Mouse (Mus musculus) cortical plate, adult 2 months (tissue): Measurements from ENCODE around the gene As3mt. TPM values are rescaled to one million over a fixed set of nuclear protein-coding genes. Genes with fewer than 3 reads are reported as not detected.

Experiments used
- H3K27ac ChIP-seq: fragments of 200-500 bp; 2 replicates; pipeline ENCODE4 v1.5.1; 2012; ENCODE audit warnings: low read length, control low read depth, inconsistent platforms; ENCODE audit not compliant: insufficient read depth
- H3K4me1 ChIP-seq: fragments of 200-500 bp; 2 replicates; pipeline ENCODE4 v1.6.1; 2011; ENCODE audit warnings: low read length; ENCODE audit not compliant: control insufficient read depth, insufficient read depth
- H3K4me3 ChIP-seq: fragments of 200-500 bp; 2 replicates; pipeline ENCODE4 v1.5.1; 2011; ENCODE audit warnings: mild to moderate bottlenecking, low read length, control low read depth; ENCODE audit not compliant: insufficient read depth
- CTCF ChIP-seq: fragments of 200-500 bp; IDR thresholded peaks from 2 replicates; pipeline ENCODE4 v1.5.1; 2011; ENCODE audit warnings: mild to moderate bottlenecking, control low read depth, low read length; ENCODE audit not compliant: insufficient read depth; ENCODE audit errors: extremely low read depth
- POLR2A ChIP-seq: fragments of 200-500 bp; IDR thresholded peaks from 2 replicates; pipeline ENCODE4 v1.6.1; 2011; ENCODE audit warnings: mild to moderate bottlenecking, low read length, control low read depth; ENCODE audit not compliant: insufficient read depth; ENCODE audit errors: extremely low read depth
- polyA plus RNA-seq: library from polyadenylated mRNA; depleted of rRNA; stranded (reverse); fragments of >200 nt; gene quantifications from 2 replicates; pipeline ENCODE4 v1.2.3, GENCODE M21; 2012

Gene As3mt
- polyA plus RNA-seq, 1 experiment, result 15.5 TPM

DNA sequence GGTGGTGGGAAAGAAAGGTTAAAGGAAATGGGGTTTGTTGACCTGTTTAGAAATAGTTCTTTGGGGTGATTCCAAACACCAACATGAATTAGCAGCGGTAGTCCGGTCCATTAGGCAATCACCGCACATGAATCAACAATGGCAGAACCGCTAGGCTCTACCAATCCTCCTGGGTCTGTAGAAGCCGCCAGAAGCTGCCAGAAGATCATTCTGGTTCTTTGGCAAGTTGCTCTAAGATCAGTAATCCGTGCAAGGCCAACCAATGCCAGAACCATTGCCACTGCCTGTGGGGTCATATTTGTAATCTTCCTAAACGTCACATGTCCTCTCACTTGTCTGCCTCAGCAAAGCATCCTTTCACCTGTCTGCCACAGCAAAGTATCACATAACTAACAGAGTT, 10.3 kb upstream of the As3mt start:
- Histone ChIP-seq H3K4me3 (no peak overlapping the region), H3K27ac (no peak overlapping the region), H3K4me1 (no peaks in the 10 kb centered on the region)
- TF ChIP-seq CTCF (no peak), POLR2A (no peak)

DNA sequence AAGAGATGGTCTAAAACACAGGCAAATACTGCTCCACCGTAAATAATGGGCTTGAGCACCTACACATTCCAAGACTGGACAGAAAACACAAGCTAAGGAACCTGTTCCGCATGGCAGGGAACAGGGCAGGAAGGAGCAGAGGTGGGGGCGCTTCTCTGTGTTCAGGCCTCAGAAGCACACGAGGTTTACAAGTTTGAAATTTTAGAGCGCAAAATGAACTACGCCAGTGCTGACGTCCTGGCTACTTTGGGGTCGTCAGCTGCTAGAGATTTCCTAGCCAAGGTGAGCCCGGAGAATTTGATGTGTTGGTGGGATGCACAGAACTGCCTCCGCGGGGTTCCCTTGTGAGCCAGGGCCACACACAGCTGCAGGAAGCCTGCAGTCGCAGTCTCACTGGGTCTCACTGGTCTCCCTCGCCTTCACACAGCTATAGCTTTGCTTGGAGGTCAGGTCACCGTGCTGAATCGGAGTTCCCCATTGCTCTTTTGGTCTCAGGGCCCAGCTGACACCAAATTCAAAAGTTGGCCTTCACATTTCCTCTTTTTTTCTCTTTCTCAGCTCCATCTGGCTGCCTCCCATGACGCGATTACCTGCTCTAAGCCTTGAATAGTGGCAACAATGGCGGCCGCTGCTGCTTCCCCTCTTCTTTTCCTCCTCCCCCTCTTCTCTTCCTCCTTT, 9.3 kb upstream of the As3mt start:
- H3K4me3 ChIP-seq, result no peak overlapping the region
- TF ChIP-seq POLR2A (no peak), CTCF (no peak)

DNA sequence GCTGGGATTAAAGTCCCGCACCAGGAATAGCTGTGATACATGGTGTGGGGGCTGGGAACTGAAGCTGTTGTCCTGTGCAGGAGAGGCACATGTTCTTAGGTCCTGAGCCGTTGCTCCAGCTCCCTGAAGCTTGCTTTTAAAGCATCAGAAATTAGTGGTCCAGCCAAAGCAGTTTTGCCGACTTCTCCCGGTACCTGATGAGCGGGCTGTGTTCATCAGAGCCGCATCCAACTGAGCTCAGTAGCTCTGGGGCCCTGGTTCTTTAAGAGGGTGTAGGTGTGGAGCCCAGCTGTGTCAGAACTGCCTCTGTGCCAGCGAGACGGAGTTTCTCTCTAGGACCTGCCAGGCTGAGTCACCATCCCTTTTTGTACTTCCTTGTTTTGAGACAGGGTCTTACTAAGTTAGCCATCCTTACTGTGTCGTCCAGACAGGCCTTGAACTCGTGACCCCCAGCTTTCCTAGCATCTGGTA, 8.2 kb upstream of the As3mt start:
- Histone ChIP-seq H3K27ac (no peak overlapping the region), H3K4me1 (no peaks in the 10 kb centered on the region), H3K4me3 (no peak overlapping the region)
- TF ChIP-seq POLR2A (no peak), CTCF (no peak)

More for the DNA sequence above, 9.3 kb upstream of the As3mt start:
- Histone ChIP-seq H3K27ac (no peak overlapping the region), H3K4me1 (no peaks in the 10 kb centered on the region)

DNA sequence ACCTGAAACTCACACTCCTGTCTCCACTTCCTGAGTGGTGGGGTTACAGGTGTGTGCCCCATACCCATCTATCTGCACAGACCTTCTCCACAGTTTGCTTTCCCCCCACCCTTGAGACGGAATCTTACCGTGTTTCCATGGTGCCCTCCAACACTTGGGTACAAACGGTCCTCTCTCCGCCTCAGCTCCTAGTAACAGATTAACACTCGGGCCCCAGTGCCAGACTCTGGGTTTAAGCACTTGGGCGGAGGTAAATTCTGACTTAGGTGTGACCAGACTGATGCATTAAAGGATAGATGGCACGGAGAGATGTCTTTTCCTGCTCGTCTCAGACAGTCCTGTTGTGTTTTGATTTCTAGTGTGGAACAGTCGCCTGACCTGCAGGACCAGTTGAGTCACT, 6.1 kb upstream of the As3mt start:
- TF ChIP-seq POLR2A, result no peak
- TF ChIP-seq CTCF, result no peak
- Histone ChIP-seq H3K4me3 (no peak overlapping the region), H3K4me1 (no peaks in the 10 kb centered on the region), H3K27ac (no peak overlapping the region)

DNA sequence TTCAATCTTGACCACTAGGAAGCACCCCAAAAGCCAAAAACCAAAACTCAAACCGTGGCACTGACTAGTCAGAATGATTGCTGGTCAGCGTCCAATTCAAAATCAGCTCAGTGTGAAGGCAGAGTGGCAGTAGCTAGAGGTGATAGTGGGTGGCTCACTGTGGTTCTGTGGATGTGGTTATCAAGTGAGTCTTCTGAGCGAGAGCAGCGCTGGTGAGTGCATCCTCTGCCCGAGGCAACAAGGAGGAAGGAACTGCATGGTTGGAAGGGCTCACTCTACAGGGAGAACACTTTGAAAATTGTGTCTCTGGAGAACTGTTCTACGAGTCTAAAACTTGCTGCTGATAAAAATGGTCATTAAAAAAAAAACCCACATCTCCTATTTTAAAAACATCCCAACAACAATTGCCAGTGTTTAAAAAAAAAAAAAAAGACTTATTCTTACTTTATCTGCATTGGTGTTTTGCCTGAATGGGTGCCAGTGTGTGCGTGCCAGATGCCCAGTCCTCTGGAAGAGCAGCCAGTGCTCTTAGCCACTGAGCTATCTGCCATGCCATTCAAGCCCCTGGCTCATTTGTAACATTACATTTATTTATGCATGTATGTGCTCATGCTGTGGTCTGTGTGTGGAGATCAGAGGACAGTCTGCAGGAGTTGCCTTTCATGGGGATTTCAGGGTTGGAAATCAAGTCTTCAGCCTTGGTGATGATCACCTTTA, 1.3 kb upstream of the As3mt start:
- Histone ChIP-seq H3K27ac (no peak overlapping the region), H3K4me3 (no peak overlapping the region), H3K4me1 (no peaks in the 10 kb centered on the region)
- TF ChIP-seq CTCF (no peak), POLR2A (no peak)

DNA sequence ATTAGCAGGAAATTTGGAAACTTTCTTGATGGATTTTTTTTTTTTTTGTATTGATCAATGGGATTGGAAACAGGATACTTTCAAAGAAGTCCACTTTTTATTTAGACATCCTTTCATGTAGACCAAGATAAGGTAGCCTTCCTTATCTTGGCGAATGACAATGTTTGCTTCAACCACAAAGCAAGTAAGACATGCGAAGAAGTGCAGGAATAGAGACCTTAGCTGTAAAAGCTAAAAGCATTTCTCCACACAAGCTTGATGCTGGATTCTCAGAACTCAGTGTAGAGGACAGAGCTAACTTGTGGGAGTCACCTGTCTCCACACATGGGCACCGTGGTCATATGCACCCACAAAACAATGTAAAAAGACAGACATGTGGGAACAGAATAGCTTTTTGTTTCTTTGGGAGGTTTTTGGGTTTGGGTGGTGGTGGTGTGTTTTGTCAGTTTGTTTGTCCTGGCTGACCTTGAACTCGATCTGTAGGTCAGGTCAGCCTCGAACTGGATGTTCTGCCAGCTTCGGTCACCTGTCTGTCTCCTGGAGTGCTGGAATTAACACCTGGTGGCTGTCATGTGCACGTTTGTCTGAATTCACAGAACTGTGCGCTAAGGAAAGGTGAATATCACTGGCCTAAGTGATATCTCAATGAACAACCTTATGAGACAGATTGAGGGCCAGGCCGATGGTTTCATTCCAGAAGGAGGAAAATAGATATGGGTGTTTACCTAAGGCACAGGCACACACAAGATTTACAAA, 540 bp upstream of the As3mt start:
- Histone ChIP-seq H3K27ac (no peak overlapping the region), H3K4me3 (no peak overlapping the region; the same call in 1 of the 2 replicates), H3K4me1 (no peaks in the 10 kb centered on the region)
- TF ChIP-seq POLR2A, result no peak
- no peak for TF ChIP-seq CTCF

DNA sequence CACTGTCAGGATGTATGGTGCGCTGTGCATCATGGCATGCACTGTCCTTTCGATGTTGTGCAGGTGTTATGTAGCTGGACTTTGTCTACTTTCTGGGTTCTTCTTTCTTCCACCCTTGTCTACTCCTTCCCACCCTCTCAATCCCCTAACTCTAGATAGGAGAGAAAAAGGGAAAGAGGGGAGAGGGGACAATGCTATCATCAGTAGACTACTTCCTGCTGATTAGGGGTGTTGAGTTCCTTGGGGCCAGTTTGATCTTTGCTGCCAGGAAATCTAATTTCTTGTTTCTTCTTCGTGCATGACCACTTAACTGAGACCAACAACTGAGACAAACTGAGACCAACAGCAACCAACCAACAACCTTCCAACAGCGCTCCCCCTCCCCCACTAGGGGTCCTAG, 3.4 kb downstream of the As3mt start:
- Histone ChIP-seq H3K4me3 (no peak overlapping the region), H3K27ac (no peak overlapping the region), H3K4me1 (no peaks in the 10 kb centered on the region)
- no peak for TF ChIP-seq CTCF
- no peak for TF ChIP-seq POLR2A

DNA sequence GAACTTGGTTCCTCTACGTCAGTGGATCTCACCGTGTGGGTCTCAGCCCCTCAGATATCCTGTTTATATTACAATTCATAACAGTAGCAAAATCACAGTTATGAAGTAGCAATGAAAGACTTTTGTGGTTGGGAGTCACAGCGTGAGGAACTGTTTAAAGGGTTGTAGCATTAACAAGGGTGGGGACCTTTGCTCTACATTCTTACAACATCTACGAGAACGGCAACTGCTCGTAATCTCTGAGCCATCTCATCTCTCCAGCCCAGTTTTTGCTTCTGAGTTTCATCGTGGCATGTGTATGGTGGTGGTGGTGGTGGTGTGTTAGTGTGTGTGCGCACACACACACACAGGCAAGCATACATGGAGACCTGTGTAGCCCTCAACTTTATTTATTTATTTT, 7.0 kb downstream of the As3mt start:
- TF ChIP-seq POLR2A (no peak), CTCF (no peak)
- H3K4me3 ChIP-seq, result no peak overlapping the region
- H3K27ac ChIP-seq, result no peak overlapping the region
- H3K4me1 ChIP-seq, result no peaks in the 10 kb centered on the region

DNA sequence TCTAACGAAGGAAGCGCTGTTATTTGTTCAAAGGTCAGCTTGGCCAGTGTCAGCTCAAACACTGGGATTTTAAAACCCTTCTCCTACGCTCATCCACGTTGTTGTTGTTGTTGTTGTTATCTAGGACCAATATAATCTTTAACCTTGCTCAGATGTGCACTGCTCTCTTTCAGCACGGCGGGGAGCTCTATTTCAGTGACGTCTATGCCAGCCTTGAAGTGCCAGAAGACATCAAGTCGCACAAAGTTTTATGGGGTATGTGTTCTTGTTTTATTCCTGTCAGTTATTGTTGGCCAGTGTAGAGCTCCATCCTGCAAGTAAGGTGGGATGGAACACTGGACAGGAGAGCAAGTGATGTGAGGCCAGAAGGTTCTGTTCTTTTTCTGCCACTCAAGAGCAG, 7.8 kb downstream of the As3mt start:
- TF ChIP-seq POLR2A (no peak), CTCF (no peak)
- Histone ChIP-seq H3K4me3 (no peak overlapping the region), H3K27ac (no peak overlapping the region), H3K4me1 (no peaks in the 10 kb centered on the region)

DNA sequence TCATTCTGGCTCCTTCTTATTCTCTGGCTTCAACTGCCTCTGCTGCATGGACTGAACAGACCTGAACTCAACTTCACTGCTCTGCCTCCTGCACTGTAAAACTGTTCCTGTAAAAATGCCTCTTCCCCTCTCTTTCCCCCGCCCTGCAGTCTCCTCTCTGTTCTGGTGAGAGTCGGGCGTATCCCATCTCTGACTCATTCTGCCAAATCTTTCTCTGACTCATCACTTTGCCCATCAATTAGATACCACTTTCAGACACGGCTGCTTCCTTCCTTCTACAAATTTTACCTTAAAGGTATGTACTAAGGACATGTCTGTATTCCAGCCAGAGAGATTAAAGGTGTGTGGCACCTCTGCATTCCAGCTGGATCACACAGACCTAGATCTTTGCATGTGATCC, 10.9 kb downstream of the As3mt start:
- Histone ChIP-seq H3K4me3 (no peak overlapping the region), H3K27ac (no peak overlapping the region), H3K4me1 (no peaks in the 10 kb centered on the region)
- TF ChIP-seq POLR2A (no peak), CTCF (no peak)
